Mouse (Mus musculus) heart, postnatal 0 days (tissue): ENCODE measurements around the gene Fbxo2. TPM values are rescaled to one million over a fixed set of nuclear protein-coding genes. Genes with fewer than 3 reads are reported as not detected.

Experiments
- ATAC-seq: fragments of 200-750 bp; cut with Nextera tagmentation; 2 replicates; pipeline ENCODE4 v1.8.0; 2017; ENCODE audit warnings: low read depth, moderate number of reproducible peaks, moderate library complexity; ENCODE audit not compliant: insufficient read depth
- DNase-seq: peaks from one replicate; pipeline ENCODE4 v3.0.0-alpha.2; 2016; ENCODE audit warnings: low spot score
- H3K27ac ChIP-seq: fragments of 300-500 bp; sonication (generic); 2 replicates; pipeline ENCODE4 v1.5.1; 2014; ENCODE audit warnings: low read depth, mild to moderate bottlenecking
- H3K27me3 ChIP-seq: fragments of 300-500 bp; sonication (generic); 2 replicates; pipeline ENCODE4 v1.6.1; 2014; ENCODE audit warnings: low read length, mixed read lengths; ENCODE audit not compliant: control insufficient read depth, insufficient read depth
- H3K36me3 ChIP-seq: fragments of 300-500 bp; sonication (generic); replicated peaks from 2 replicates; pipeline ENCODE4 v1.6.1; 2014; ENCODE audit warnings: low read length, mixed read lengths; ENCODE audit not compliant: control insufficient read depth, insufficient read depth
- H3K4me1 ChIP-seq: fragments of 300-500 bp; sonication (generic); 2 replicates; pipeline ENCODE4 v1.6.1; 2014; ENCODE audit warnings: antibody characterized with exemption; ENCODE audit not compliant: control insufficient read depth, insufficient read depth
- H3K4me2 ChIP-seq: fragments of 300-500 bp; sonication (generic); 2 replicates; pipeline ENCODE4 v1.6.1; 2014; ENCODE audit warnings: low read depth, mild to moderate bottlenecking, low read length, moderate library complexity
- H3K4me3 ChIP-seq: fragments of 300-500 bp; sonication (generic); 2 replicates; pipeline ENCODE4 v1.5.1; 2014; ENCODE audit warnings: low read depth, low read length
- H3K9ac ChIP-seq: fragments of 300-500 bp; sonication (generic); replicated peaks from 2 replicates; pipeline ENCODE4 v1.6.1; 2014; ENCODE audit warnings: low read depth, low read length, mixed read lengths
- H3K9me3 ChIP-seq: fragments of 300-500 bp; sonication (generic); replicated peaks from 2 replicates; pipeline ENCODE4 v1.6.1; 2016; ENCODE audit warnings: low read length; ENCODE audit not compliant: control insufficient read depth
- CTCF ChIP-seq: IDR thresholded peaks from 2 replicates; pipeline ENCODE4 v1.5.1; 2016; ENCODE audit warnings: antibody characterized with exemption, control low read depth, low read depth
- EP300 ChIP-seq: IDR thresholded peaks from 2 replicates; pipeline ENCODE4 v1.6.1; 2016; ENCODE audit warnings: antibody characterized with exemption, low read depth
- WGBS: fragments of 180-500 bp; shearing (Covaris S2); extraction: QIAGEN DNeasy Blood & Tissue Kit; methylation state at CpG from one replicate; pipeline ENCODE4 v1.1.7; 2014; 5-methylcytosine and 5-hydroxymethylcytosine counted together
- polyA plus RNA-seq: library from polyadenylated mRNA; unstranded; fragments of >200 nt; fragmentation: Nextera tagmentation; extraction: Ambion mirVana; gene quantifications from 2 replicates; pipeline ENCODE4 v1.2.1, GENCODE M21; 2015
- total RNA-seq: library from RNA; depleted of rRNA; stranded (reverse); fragments of >200 nt; gene quantifications from 2 replicates; pipeline ENCODE4 v1.2.3, GENCODE M21; 2014; ENCODE audit warnings: low replicate concordance

Fbxo2 gene
- total and polyA plus RNA-seq, 2 experiments from 2014 or later: 0.11 TPM; not detected in 1

DNA sequence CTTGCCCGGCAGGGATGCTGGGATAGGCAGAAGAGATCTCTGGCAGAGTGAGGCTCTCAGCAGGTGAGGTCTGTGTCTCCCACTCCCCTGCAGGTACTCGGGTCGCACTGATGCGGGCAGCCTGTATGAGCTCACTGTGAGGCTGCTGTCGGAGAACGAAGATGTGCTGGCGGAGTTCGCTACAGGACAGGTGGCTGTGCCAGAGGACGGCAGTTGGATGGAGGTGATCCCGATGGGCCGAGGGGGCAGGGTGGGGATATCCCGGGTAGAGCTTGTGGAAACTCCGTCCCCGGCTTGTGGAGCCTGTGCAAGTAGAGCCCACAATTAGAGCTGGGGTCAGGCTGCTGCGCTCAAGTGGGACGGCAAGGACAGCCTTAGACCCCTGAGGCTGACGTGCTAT, 5.1 kb downstream of the Fbxo2 start:
- DNase-seq (no peak), ATAC-seq (no peak)
- H3K4me1 ChIP-seq: peaks cover 4% of the 10 kb centered on the region; the same call in 1 of the 2 replicates
- H3K36me3 ChIP-seq: no peaks in the 10 kb centered on the region
- H3K9ac ChIP-seq: no peak overlapping the region
- H3K4me2 ChIP-seq: no peak overlapping the region
- 10% methylated on average over 17 of the region's 17 CpGs for WGBS
- H3K27ac ChIP-seq: no peak overlapping the region
- TF ChIP-seq CTCF (no peak), EP300 (no peak)
- H3K4me3 ChIP-seq: no peak overlapping the region
- peaks cover 80% of the 10 kb centered on the region for H3K27me3 ChIP-seq
- no peaks in the 10 kb centered on the region for H3K9me3 ChIP-seq

DNA sequence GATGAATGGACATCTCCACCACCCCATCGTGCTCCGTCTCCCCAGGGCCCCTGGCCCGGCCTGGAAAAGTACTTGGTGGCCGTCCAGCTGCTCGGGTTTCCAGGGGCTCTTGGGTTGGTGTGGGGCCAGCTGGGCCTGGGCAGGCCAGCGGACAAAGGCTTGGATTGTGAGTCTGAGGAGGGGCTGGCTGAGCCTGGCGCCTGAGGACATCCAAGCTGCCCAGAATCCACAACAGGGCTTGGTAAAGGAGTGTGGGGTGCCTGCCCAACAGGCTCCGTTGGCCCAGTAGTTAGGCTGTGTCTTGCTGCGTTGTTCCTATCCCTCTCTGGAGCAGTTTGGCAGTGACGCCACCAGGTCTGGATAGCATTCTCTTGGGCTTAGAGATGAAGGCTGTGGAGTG, 6.0 kb downstream of the Fbxo2 start:
- Histone ChIP-seq H3K4me1 (peaks cover 4% of the 10 kb centered on the region; the same call in 1 of the 2 replicates), H3K9me3 (no peaks in the 10 kb centered on the region), H3K9ac (no peak overlapping the region), H3K27me3 (peaks cover 78% of the 10 kb centered on the region), H3K27ac (no peak overlapping the region), H3K36me3 (no peaks in the 10 kb centered on the region), H3K4me3 (no peak overlapping the region), H3K4me2 (no peak overlapping the region)
- WGBS: 10% methylated on average over 10 of the region's 10 CpGs
- TF ChIP-seq EP300 (no peak), CTCF (no peak)
- DNase-seq: no peak
- no peak for ATAC-seq

DNA sequence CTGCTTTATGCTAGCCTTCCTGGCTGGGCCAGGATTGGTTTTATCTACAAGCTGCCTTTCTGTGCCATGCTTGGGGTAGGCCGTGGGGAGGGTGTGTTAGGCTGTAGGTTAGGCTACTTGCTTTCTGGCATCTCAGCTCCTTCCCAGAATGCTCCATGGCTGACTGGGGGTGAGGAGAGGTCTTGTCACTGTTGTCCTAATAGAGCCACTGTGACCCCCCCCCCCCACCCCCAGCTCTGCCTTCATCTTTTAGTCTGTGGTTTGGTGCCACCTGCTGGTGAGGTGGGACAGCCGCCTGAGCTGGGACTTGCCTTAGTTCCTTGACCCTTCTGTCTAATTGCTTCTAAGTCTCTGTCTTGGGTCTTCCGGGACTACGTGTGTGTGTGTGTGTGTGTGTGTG, 6.6 kb downstream of the Fbxo2 start:
- H3K4me3 ChIP-seq: no peak overlapping the region

DNA sequence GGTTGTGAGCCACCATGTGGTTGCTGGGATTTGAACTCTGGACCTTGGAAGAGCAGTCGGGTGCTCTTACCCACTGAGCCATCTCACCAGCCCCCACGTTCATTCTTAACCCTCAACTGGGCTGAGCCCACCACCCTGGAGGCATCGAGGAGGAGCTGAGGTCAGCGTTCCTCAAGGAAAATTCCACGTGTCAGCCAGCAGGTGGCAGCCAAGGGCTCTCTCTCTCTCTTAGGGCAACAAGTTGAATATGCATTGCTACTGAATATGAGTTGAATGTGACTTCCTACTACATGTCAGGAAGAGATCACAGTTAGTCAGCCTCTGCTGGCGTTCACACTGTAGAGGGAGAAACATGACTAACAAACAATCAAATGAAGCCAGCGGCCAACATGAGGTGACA, 7.9 kb downstream of the Fbxo2 start:
- Histone ChIP-seq H3K9ac (no peak overlapping the region), H3K36me3 (no peaks in the 10 kb centered on the region), H3K9me3 (no peaks in the 10 kb centered on the region), H3K4me2 (no peak overlapping the region), H3K4me1 (peaks cover 4% of the 10 kb centered on the region; the same call in 1 of the 2 replicates), H3K27ac (no peak overlapping the region), H3K4me3 (no peak overlapping the region), H3K27me3 (peaks cover 77% of the 10 kb centered on the region)
- WGBS: 19% methylated on average over 7 of the region's 7 CpGs
- ATAC-seq: no peak
- TF ChIP-seq EP300 (no peak), CTCF (peak; percentile 68)
- DNase-seq: peak; percentile 47

More for the DNA sequence above, 6.6 kb downstream of the Fbxo2 start:
- H3K4me2 ChIP-seq: peak overlapping the region; percentile 13; the same call in 1 of the 2 replicates
- H3K4me1 ChIP-seq: peaks cover 4% of the 10 kb centered on the region; the same call in 1 of the 2 replicates
- H3K9ac ChIP-seq: no peak overlapping the region
- 14% methylated on average over 4 of the region's 4 CpGs for WGBS
- ATAC-seq: no peak
- no peak for DNase-seq
- no peak for TF ChIP-seq EP300
- peak; percentile 62 for TF ChIP-seq CTCF
- H3K27me3 ChIP-seq: peaks cover 76% of the 10 kb centered on the region
- no peaks in the 10 kb centered on the region for H3K36me3 ChIP-seq
- no peaks in the 10 kb centered on the region for H3K9me3 ChIP-seq
- no peak overlapping the region for H3K27ac ChIP-seq

DNA sequence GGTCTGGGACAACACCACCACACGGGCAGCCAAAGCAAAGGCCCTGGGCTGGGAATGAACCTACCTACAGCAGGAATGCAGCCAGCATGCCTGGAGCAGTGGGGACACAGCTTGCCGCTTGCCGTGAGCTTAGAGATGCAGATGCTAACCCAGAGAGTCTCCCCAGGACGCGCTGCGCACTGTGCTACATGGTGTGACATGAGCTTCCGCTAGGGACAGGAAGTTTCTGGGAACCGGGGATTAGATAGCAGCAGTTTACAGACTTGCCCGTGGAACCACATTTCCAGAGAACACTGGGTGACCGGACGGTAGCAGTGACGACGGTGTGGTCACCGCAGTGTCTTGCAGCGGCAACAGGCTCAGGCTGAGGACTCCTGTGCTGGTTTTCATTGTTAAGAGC, 9.2 kb downstream of the Fbxo2 start:
- Histone ChIP-seq H3K36me3 (no peaks in the 10 kb centered on the region), H3K27me3 (peaks cover 78% of the 10 kb centered on the region), H3K9me3 (no peaks in the 10 kb centered on the region), H3K4me2 (no peak overlapping the region), H3K4me3 (no peak overlapping the region), H3K9ac (no peak overlapping the region), H3K27ac (no peak overlapping the region), H3K4me1 (no peaks in the 10 kb centered on the region)
- WGBS: 13% methylated on average over 15 of the region's 15 CpGs
- TF ChIP-seq EP300 (no peak), CTCF (no peak)
- no peak for DNase-seq
- ATAC-seq: 0 out of 2 replicates have a peak, but pooled peaks have one; percentile 19

DNA sequence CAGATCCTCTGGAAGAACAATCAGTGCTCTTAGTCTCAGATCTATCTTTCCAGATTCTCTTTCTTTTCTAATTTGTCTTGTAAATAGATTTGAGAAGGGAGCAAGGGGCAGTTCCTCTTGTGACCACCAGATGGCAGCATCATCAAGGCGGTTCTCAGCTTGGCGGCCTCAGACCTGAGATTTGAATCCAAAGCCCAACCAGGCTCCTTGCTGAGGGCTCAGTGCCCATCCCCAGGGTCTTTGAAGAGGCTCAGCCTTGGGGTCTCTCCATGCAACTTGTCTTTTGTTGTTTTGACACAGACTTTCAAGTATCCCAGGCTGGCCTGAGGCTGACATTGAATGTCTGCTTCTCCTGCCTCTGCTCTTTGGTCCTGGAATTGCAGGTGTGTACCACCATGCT, 10.4 kb downstream of the Fbxo2 start:
- Histone ChIP-seq H3K4me2 (no peak overlapping the region), H3K4me3 (no peak overlapping the region), H3K9ac (no peak overlapping the region), H3K9me3 (0 out of 2 replicates have a peak, but pooled peaks cover 3% of the 10 kb centered on the region), H3K27me3 (peaks cover 78% of the 10 kb centered on the region), H3K36me3 (no peaks in the 10 kb centered on the region), H3K4me1 (no peaks in the 10 kb centered on the region), H3K27ac (no peak overlapping the region)
- ATAC-seq: no peak
- no peak for DNase-seq
- WGBS: 0% methylated on average over 2 of the region's 2 CpGs
- TF ChIP-seq EP300 (no peak), CTCF (peak; percentile 92)
